Mouse (Mus musculus): ENCODE measurements around the gene Ly6g6d.
"Not testable (repeated sequence)": the region's sequence is repeated elsewhere in the genome, so short reads cannot be mapped to it uniquely, and the experiment has no call there.

The Ly6g6d gene

DNA sequence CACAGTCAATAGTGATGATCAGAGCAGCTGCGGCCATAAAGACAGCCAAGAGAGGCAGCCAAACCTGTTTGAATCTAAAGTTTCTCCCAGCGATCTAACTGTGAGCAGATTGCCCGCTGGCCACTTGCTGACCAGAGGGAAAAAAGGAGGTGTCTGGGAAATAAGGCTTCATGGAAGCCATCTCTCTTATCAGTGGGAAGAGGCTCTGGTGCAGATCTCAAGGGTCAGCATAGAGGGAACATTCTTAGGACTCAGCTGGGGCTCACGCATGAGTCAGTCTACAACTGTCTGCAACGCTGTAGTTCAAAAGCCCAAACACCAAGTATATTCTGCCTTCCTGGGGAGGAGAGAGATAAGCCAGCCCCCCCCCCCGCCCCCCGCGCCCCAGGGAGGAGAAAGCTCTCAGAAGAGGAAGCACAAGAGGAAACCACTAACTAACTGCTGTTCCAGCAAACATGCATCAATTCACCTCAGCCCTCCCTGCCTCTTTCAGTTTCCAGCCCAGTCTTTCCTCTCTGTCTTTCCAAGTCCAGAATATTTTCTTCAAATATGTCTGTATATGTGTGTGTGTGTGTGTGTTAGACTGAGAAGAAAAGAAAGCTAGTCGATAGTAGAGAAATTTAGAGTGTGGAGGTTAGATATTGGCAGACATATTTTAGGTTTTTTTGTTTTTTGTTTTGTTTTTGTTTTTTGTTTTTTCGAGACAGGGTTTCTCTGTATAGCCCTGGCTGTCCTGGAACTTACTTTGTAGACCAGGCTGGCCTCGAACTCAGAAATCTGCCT lies 29.5 kb downstream of the Ly6g6d start:
- no peak for DNase-seq (ENCODE audit: low spot score)

DNA sequence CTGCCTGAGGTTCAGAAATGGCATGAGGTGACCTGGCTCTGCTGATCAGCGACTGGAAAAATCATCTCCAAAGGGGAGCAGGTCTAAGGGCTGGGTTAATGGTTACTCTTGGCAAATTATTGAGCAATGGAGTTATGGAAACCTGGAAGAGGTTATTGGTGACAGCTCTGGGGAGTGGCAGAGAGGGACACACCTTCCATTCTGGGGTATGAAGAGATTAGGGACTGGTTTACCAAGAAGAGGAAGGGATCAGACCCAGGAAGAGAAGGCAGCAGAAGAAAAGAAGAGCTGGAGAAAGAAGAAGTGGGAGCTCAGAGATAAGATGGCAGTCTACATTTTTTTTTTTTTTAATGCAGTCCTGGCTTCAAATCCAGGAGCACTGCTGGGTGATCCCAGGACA lies 30.2 kb downstream of the Ly6g6d start:
- peak; percentile 55 for DNase-seq (ENCODE audit: low spot score)

DNA sequence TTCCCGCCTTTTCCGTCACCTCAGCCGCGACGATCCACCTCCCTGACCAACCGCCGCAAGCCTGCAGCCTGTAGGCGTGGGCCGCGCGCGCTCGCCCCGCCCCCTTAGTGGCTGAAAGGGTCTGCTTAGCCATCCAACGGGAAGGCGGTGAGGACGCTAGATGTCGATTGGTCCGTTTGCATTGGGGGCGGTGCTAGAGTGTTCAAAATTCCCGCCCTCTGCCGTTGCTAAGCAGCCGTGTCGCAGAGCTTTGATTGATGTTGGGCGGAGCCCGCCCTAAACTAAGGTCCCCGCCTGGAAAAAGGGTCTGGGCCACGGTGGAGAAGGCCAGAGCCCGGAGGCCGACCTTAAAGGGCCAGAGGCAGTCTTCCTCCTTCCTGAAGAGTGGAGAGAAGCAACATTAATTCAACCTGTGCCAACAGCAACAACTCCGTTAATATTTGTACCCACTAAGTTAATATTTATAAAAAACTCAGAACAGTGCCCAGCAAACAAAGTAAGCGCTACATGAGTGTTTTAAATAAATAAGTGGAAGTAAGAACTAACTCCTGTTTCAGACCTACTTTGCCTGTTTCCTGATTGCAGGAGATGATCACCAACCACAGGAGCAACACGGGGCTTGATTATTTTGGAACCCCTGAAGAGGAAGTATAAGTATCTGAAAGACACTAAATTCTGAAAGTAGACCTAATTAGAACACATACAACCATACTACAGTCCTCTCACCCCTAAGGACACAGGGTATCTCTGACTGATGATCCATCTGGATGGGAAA lies 31.0 kb downstream of the Ly6g6d start, which contains the start of gene Msh5:
TSS of gene Msh5 (minus strand) at position 65 of the 775 bp plus-strand sequence.
- DNase-seq (ENCODE audit: low spot score) = peak; percentile 98

DNA sequence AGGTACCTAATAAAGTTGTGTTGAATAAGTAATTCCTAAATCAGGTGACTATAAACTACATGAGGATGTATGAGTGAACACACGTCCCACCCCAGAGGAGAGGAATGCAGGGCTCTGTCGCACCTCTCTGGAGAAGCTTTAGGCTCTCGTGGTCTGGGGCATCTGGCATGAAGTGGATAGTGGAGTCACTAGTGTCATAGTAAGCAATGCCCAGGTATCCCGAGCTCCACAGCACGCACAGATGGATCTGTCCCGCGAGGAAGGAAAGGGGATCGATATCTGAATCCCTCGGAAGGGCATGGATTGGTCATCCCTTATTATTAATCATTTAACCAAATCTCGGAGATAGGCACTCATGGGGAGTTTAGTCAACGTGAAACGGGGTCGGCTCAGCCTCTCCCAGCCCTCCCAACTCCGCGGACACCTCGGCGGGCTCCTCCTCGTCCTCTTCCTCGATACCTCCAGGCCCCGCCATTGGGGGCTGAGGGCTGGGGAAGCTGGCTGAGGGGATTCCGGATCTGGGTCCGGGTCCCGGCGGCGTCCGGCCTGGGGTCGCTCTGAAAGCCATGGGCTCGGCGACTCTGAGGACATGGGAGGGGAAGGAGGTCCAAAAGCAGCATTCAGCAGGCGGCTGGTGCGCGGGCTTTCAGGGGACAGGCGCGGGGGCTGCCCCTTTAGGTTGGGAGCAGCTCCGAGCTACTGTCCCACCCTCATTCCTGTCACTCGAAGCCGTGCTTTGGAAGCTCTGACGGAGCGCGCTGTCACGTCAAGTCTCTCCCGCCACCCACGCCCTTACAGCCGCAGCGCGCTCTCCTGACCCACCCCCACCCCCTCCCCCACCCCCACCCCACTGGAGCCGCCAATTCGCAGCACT lies 31.8 kb downstream of the Ly6g6d start:
- DNase-seq (ENCODE audit: low spot score) = no peak

DNA sequence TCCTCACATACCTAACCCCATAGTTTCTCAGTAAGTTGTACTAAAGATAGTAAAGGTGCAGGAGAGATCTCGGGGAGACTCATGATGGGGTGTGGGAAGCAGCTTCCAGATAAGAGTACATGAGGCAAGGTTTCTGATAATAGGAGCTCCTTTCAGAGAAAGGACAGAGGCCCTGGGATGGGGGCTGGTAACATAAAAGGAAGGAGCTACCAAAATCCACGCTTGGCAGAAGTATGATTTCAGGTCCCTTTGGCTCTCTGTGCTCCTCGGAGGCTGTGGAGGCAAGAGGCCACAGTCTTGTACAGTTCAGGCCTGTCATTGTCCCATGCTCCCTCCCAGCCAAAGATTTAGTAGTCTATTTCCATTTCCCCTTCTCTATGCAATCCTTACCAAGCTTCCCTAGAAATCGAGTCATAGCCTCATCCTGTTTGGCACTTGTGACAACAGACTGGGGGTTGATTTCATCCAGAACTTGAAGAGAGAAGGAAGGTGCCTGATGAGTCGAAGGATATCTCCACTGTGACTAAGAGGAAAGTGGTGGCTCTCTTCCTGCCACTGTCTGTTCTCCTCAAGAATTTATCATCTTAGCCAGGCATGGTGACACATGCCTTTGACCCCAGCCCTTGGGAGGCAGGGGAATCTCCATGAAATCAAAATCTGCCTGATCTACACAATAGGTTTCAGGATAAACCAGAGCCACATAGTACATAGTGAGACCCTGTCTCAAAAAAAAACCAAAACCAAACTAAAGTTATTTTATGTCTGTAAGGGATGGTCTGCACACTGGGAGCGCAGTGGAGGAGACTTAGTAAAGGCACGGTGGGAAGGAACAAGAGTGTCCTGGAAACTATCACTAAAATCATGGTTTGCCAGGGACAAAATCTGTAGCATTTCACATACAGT lies 32.7 kb downstream of the Ly6g6d start:
- no peak for DNase-seq (ENCODE audit: low spot score)

DNA sequence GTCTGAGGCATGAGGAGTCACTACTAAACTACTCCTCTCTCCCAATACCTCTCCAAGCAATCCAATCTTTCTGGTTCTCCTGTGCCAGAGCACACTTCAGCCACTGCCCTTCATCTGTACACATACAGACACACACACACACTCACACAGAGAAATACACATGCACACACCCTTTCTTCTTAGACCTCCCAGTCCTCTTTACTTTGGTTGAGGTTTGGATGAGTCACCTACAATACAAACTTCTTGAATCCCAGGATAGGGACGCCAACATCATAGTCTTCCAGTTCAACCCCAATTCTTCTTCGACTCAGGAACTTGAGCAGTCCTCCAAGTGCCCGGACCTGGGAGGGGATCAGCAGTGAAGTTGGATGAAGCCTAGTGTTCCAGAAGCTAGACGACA lies 34.1 kb downstream of the Ly6g6d start:
- DNase-seq (ENCODE audit: low spot score) = no peak

DNA sequence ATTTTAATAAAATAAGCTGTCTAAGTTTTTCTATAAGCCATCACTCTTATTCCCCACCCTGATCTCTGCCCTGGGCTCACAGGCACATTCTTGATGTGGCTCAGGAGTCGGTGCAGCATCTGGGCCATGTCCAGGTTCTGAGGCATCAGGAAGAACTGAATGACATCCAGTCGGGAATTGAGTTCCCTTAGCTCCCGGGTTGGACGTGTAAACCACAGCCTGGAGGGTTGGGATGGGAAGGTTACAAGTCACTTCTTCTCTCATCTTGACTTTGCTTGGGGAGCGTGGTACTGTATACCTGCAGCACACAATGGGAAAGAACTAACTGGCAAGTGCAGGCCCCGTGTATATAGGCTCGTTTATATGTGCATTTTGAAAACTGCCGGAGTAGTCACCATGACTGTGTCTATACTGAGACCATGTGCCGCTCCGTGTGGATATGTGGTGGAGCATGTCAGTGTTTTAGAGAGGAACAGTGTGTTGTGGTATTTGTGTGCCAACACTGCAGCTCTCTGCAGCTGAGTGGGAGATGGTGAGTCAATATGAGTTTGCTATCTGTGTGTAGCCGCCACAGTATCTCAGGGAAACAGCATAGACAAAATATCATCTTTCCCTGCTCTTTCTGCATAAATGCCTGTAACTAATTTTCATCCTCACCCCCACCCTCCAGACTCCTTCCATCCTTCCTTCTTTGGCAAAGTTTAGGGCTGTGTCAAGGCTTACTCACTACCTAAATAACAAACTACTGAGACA lies 38.6 kb downstream of the Ly6g6d start:
- no peak for DNase-seq (ENCODE audit: low spot score)

DNA sequence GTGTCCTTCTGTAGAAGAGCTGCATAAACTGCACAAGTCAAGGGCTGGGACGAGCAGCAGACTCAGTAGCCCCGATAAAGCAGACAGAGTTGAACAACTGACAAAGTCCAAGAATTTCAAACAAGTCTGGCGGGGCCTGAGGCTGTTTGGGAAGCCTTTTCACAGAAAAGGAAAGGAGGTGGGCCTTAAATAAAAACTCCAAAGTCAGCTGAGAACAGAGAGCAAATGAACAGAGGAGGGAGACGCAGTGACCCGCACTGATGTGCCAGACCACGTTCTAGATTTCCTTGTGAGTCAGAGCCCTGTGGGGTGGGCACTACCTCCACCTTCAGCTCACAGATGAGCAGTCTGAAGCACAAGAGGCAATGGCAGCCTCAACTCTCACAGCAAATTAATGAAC lies 43.0 kb downstream of the Ly6g6d start:
- no peak for DNase-seq (ENCODE audit: low spot score)

DNA sequence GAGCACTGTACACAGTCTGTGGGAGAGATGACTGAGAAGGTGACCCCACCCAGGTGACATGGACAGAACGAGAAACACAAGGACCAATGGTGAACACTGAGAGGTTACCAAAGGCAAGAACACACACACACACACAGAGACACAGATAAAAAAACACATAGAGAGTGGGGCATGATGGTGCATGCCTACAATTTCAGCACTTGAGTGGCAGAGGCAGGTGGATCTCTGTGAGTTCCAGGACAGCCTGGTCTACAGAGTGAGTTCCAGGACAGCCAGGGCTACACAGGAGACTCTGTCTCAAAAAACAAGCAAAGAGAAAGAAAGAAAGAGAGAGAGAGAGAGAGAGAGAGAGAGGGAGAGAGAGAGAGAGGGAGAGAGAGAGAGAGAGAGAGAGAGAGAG lies 44.2 kb downstream of the Ly6g6d start:
- not testable (repeated sequence) for DNase-seq (ENCODE audit: low spot score)

DNA sequence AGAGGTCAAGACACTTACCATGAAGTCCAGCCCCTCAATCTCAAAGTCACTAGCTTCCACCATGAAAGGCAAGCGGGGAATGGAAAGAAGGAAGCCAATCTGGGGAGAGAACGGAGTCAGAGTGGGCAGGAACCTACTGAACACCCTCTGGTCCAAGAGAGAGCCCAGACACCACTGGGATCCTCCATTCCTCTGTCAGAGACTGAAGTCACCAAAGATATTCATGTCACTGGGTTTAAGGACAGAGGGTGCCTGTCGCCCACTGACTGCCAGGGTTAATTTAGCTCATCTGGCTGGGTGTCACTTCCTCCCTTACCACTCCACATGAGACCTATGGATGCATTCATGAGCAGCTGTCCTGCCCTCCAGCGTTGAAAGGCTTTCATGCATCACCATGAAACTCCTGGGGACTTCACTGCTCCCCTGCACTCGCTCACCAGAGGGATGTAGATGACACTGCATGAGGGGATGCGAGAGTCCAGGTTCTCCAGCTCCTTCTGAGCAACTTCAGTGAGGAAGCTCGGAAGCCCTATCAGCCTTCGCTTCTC lies 45.5 kb downstream of the Ly6g6d start:
- DNase-seq (ENCODE audit: low spot score) = no peak

DNA sequence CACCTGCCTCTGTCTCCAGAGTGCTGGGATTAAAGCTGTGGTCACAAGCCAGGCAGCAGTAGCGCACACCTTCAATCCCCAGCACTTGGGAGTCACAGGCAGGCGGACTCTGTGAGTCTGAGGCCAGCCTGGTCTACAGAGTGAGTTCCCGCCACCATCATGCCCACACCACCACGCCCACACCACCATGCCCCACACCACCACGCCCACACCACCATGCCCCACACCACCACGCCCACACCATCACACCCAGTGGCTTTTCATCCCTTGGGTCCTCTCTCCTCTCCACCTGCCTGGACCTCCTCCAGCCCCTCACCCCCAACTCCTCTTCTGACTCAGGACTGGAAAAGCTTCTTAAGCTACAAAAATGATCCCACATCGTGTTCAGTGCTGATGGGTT lies 46.0 kb downstream of the Ly6g6d start:
- no peak for DNase-seq (ENCODE audit: low spot score)

DNA sequence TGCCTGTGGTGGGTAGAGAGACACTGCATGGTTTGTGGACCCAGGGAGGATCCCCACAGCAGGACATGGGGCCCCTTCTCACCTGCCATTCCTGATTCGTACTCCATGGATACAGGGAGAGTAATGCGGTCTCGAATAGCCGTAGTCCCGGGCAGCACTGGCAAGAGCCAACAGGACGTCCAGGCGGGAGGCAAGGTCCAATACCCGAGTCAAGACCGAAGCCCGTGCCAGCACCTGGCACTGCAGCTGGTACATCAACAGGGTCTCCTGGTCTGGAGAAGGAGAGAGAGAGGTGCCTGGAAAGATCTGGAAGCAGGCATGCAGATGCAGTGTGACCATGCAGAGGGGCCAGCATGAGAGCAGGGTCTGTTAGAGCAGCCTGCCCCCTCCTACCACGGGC lies 46.6 kb downstream of the Ly6g6d start:
- no peak for DNase-seq (ENCODE audit: low spot score)

DNA sequence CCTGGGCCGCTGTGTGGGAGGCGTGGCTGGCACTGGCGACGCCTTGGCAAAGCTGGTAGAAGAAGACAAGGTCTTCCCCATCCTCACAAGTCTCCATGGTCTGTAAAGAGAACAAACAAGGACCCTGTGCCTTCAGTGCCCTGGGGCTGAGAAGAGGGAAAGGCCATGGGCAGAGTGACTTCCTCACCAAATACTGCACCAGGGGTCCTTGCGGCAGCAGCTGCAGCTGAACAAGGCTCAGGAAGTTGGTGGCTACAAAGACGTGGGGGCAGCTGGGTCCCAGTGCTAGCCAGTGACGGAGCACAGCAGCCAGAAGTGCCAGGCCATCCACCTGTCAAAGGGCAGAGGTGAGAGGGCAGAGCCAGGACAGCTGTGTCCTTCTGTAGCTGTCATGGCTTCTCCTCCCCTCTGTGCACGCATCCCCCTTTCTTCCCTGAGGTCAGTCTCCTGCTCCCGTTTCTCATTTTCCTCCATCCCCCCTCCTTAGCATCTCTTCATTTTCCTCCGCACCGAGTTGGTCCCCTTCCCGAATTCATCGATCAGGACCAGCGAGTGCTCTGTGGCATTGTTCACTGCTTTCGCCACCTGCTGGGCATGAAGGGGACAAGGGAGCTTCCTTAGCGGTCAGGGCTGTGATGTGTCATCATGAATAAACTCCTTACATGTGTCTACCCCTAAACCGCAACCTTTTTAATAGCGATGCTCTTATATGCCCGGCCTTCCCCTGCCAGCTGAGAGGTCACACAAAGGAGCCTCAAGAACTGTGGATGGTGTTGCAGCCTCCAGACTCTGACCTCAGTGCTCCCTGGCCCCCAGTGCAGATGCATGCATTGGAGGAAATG lies 48.0 kb downstream of the Ly6g6d start:
- peak; percentile 30 for DNase-seq (ENCODE audit: low spot score)

DNA sequence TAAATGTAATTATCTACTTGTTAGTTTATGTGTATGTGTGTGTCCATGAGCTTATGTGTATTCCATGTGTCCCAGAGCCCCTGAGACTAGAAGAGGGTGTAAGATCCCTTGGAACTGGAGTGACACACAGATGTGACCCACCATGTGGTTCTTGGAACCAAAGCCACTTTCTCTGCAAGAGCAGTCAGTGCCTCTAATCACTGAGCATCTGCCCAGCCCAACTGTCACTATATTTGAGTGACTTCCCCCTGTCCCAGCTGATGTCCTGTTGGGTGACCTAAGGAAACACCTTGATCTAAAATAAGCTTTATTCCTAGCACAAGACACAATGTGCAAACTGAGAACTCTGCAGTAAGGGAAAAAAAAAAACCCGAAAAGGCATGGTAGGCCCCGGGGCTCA lies 49.5 kb downstream of the Ly6g6d start:
- DNase-seq (ENCODE audit: low spot score) = no peak

DNA sequence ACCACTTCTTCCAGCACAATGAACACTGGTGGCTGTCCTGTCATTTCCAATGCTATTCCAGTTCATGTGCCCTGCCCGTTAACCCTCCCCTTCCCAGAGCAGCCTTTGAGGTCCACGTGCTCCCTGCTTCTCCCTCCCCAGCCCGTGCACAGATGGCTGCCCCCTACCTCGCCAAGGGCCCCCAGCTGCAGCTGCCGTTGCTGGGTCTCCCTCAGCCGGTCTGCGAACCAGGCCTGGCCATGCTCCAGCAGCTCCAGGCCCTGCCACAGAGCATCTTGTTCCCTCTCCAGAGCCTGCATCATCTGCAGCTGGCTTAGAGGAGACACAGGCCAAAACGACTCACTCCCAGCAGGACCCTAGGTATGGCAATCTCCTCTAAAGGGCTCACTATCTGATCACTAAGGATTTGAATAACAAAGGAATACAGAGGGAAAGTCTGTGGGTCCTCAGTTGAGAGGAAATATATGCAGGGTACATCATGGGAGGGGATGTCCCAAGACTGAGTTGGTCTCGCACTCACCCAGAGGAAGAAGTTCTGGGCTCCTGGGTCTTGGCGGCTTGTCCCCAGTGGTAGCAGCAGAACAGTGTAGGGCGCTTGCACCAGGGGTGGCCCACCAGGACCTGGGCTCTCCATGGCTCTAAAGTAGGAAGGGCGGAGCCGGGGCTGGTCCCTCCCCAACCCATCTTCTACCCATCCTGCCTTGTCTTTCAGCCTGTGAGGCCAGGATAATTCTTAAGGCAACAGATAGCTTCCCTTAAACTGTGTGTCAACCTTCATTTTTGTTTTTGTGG lies 50.4 kb downstream of the Ly6g6d start, which contains the start of gene Sapcd1:
TSS of gene Sapcd1 (minus strand) at position 740 of the 792 bp plus-strand sequence.
- DNase-seq (ENCODE audit: low spot score) = no peak

DNA sequence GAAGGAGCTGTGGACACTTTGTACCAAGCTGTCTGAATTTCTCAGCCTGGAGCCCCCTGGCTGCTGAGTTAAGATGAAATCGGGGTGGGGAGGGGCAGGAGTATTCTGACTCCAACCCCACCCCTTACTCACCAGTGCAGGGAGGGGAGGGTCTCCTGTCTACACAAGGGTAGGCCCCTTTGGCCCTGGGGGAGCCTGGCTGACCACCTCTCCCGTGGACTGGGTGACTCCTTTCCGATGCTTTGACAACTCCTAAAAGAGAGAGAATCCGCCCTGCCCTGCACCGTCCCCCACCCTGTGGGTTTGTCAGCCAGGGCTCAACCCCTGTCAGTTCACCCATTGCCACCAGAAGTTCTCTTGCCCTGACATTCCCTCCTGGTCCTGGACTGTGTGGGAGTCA lies 51.7 kb downstream of the Ly6g6d start:
- no peak for DNase-seq (ENCODE audit: low spot score)

DNA sequence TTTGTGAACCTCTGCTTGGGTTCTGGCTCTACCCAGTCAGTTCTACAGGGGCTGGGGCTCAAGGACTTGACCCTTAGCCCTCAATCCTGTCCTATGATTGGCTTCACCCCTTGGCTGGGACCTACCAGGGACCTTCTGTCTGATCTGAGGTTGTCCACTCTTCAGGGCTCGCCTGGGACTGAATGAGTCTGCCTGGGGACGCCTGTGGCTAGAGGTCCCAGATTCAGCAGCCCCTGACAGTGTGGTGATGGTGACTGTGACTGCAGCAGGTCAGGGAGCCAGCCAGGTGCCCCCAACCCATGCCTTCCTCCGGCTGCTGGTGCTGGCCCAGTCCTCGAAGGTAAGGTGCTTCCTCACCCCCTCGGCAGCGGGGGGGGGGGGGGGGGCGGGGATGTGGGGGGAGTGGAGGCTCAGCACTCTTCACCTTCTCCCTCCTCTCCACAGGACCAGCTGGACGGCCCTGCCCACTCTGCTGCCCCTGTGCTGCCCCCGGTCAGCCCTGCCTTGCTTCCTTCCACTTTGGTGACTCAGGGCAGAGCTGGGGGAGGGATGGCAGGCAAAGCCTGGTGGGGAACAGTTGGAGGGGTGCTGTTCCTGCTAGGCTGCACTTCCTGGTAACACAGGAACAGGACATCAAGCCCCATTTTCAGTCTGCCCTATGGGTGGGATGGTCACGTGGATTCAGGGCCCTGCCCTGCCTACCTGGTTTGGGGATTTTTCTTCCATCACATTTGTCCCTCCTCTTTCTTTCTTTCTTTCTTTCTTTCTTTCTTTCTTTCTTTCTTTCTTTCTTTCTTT lies 53.0 kb downstream of the Ly6g6d start:
- DNase-seq (ENCODE audit: low spot score) = no peak

DNA sequence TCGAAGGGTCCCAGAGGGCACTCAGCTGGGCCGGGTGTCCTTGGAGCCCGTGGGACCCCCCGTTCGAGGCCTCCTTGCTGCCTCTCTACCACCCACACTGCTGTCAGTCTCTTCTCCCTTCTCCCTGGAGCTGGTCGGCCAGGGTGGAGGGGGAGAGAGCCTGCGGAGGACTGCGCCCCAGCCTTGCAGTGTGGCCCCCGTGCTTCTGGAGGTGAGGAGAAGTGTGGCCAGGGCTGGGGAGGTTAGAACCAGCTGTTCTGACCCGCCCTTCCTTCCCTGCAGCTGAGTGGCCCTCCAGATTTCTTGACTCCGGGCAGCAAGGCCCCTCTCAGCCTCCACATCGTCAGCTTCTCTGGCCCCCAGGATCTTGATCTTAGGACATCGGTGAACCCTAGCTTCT lies 53.6 kb downstream of the Ly6g6d start:
- DNase-seq (ENCODE audit: low spot score) = no peak

Data from lung, postnatal 25 days (tissue).